Mouse (Mus musculus): ENCODE data around the gene Zfhx3. TPM values are rescaled to one million over a fixed set of nuclear protein-coding genes. Genes with fewer than 3 reads are reported as not detected.

Gene Zfhx3
- polyA plus RNA-seq, 1 experiment from 2014 or later = 9.2 TPM

- no peaks in the 10 kb centered on the region for H3K9me3 ChIP-seq (replicated peaks)
- H3K4me3 ChIP-seq (replicated peaks) = no peak overlapping the region
- no peak overlapping the region for H3K27ac ChIP-seq
- no peak for ATAC-seq (replicated peaks; ENCODE audit: low FRiP score)
- H3K9ac ChIP-seq = no peak overlapping the region
- H3K36me3 ChIP-seq = no peaks in the 10 kb centered on the region
- peaks cover 12% of the 10 kb centered on the region for H3K4me1 ChIP-seq
- WGBS = 35% methylated on average over 17 of the region's 17 CpGs
- H3K27me3 ChIP-seq = peaks cover 4% of the 10 kb centered on the region; the same call in 1 of the 2 replicates
- H3K4me2 ChIP-seq = peak overlapping the region; percentile 27
Observed at GRCm38 (mm10) chr8:108675001-108675525, 732.6 kb downstream of the Zfhx3 start.

- no peak overlapping the region for H3K4me3 ChIP-seq (replicated peaks)
- H3K4me1 ChIP-seq = peaks cover 23% of the 10 kb centered on the region
- 91% methylated on average over 9 of the region's 9 CpGs for WGBS
Observed at GRCm38 (mm10) chr8:108689694-108690093, 747.2 kb downstream of the Zfhx3 start.

GRCm38 (mm10) chr8:108690576-108691455 lies 748.4 kb downstream of the Zfhx3 start:
- Histone ChIP-seq H3K4me1 (peaks cover 30% of the 10 kb centered on the region), H3K9ac (no peak overlapping the region), H3K4me3 (replicated peaks) (peak overlapping the region; percentile 35), H3K9me3 (replicated peaks) (no peaks in the 10 kb centered on the region), H3K27ac (peak overlapping the region; percentile 60), H3K27me3 (peaks cover 29% of the 10 kb centered on the region), H3K36me3 (no peaks in the 10 kb centered on the region), H3K4me2 (peak overlapping the region; percentile 64)
- peak; percentile 47 for ATAC-seq (replicated peaks; ENCODE audit: low FRiP score)
- 15% methylated on average over 14 of the region's 14 CpGs for WGBS

More at GRCm38 (mm10) chr8:108689694-108690093, 747.2 kb downstream of the Zfhx3 start:
- Histone ChIP-seq H3K36me3 (no peaks in the 10 kb centered on the region), H3K4me2 (no peak overlapping the region), H3K27ac (no peak overlapping the region), H3K9me3 (replicated peaks) (no peaks in the 10 kb centered on the region), H3K27me3 (peaks cover 18% of the 10 kb centered on the region), H3K9ac (no peak overlapping the region)
- no peak for ATAC-seq (replicated peaks; ENCODE audit: low FRiP score)

GRCm38 (mm10) chr8:108691456-108692238 lies 749.2 kb downstream of the Zfhx3 start:
- peak overlapping the region; percentile 64 for H3K4me2 ChIP-seq
- H3K27ac ChIP-seq = peak overlapping the region; percentile 60
- H3K4me3 ChIP-seq (replicated peaks) = peak overlapping the region; percentile 35
- no peaks in the 10 kb centered on the region for H3K9me3 ChIP-seq (replicated peaks)
- H3K36me3 ChIP-seq = no peaks in the 10 kb centered on the region
- under 1% methylated on average over 19 of the region's 21 CpGs for WGBS
- ATAC-seq (replicated peaks; ENCODE audit: low FRiP score) = peak; percentile 59
- no peak overlapping the region for H3K9ac ChIP-seq
- H3K27me3 ChIP-seq = peaks cover 37% of the 10 kb centered on the region
- peaks cover 38% of the 10 kb centered on the region for H3K4me1 ChIP-seq

- 4% methylated on average over 5 of the region's 5 CpGs for WGBS
- Histone ChIP-seq H3K27me3 (peaks cover 43% of the 10 kb centered on the region), H3K36me3 (no peaks in the 10 kb centered on the region), H3K4me1 (peaks cover 40% of the 10 kb centered on the region), H3K27ac (no peak overlapping the region), H3K9ac (no peak overlapping the region), H3K4me3 (replicated peaks) (peak overlapping the region; percentile 35), H3K9me3 (replicated peaks) (no peaks in the 10 kb centered on the region), H3K4me2 (peak overlapping the region; percentile 64)
- 0 out of 2 replicates have a peak, but pooled peaks have one; percentile 48 for ATAC-seq (replicated peaks; ENCODE audit: low FRiP score)
Observed at GRCm38 (mm10) chr8:108692239-108692627, 749.8 kb downstream of the Zfhx3 start.

- 77% methylated on average over 6 of the region's 6 CpGs for WGBS
- Histone ChIP-seq H3K36me3 (no peaks in the 10 kb centered on the region), H3K27me3 (peaks cover 51% of the 10 kb centered on the region), H3K9ac (no peak overlapping the region), H3K4me3 (replicated peaks) (no peak overlapping the region), H3K9me3 (replicated peaks) (no peaks in the 10 kb centered on the region), H3K4me1 (peaks cover 47% of the 10 kb centered on the region), H3K27ac (no peak overlapping the region; the same call in 1 of the 2 replicates), H3K4me2 (peak overlapping the region; percentile 64)
- no peak for ATAC-seq (replicated peaks; ENCODE audit: low FRiP score)
Observed at GRCm38 (mm10) chr8:108692669-108693665, 750.5 kb downstream of the Zfhx3 start.

GRCm38 (mm10) chr8:108693841-108694240 lies 751.4 kb downstream of the Zfhx3 start:
- H3K4me3 ChIP-seq (replicated peaks) = no peak overlapping the region
- H3K36me3 ChIP-seq = no peaks in the 10 kb centered on the region
- H3K27me3 ChIP-seq = peaks cover 59% of the 10 kb centered on the region
- no peak overlapping the region for H3K4me2 ChIP-seq
- ATAC-seq (replicated peaks; ENCODE audit: low FRiP score) = no peak
- H3K9me3 ChIP-seq (replicated peaks) = no peaks in the 10 kb centered on the region
- H3K4me1 ChIP-seq = peaks cover 51% of the 10 kb centered on the region
- WGBS = 65% methylated on average over 5 of the region's 5 CpGs
- no peak overlapping the region for H3K27ac ChIP-seq
- no peak overlapping the region for H3K9ac ChIP-seq

- no peak overlapping the region for H3K4me2 ChIP-seq
- peaks cover 57% of the 10 kb centered on the region for H3K4me1 ChIP-seq
- peaks cover 66% of the 10 kb centered on the region for H3K27me3 ChIP-seq
- no peak overlapping the region for H3K27ac ChIP-seq
- no peaks in the 10 kb centered on the region for H3K9me3 ChIP-seq (replicated peaks)
- no peak for ATAC-seq (replicated peaks; ENCODE audit: low FRiP score)
- WGBS = 47% methylated on average over 6 of the region's 6 CpGs
- no peaks in the 10 kb centered on the region for H3K36me3 ChIP-seq
- no peak overlapping the region for H3K9ac ChIP-seq
- no peak overlapping the region for H3K4me3 ChIP-seq (replicated peaks)
Observed at GRCm38 (mm10) chr8:108694516-108694915, 752.1 kb downstream of the Zfhx3 start.

- no peak overlapping the region for H3K27ac ChIP-seq
- no peaks in the 10 kb centered on the region for H3K9me3 ChIP-seq (replicated peaks)
- H3K27me3 ChIP-seq = peaks cover 71% of the 10 kb centered on the region
- H3K4me2 ChIP-seq = peak overlapping the region; percentile 59
- H3K36me3 ChIP-seq = no peaks in the 10 kb centered on the region
- peak overlapping the region; percentile 36 for H3K4me3 ChIP-seq (replicated peaks)
- ATAC-seq (replicated peaks; ENCODE audit: low FRiP score) = no peak
- H3K9ac ChIP-seq = peak overlapping the region; percentile 22; the same call in 1 of the 2 replicates
- H3K4me1 ChIP-seq = peaks cover 63% of the 10 kb centered on the region
- WGBS = 6% methylated on average over 32 of the region's 32 CpGs
Observed at GRCm38 (mm10) chr8:108695242-108695880, 752.9 kb downstream of the Zfhx3 start.

- Histone ChIP-seq H3K9ac (peak overlapping the region; percentile 22; the same call in 1 of the 2 replicates), H3K4me1 (peaks cover 56% of the 10 kb centered on the region), H3K27ac (no peak overlapping the region), H3K9me3 (replicated peaks) (no peaks in the 10 kb centered on the region), H3K4me2 (peak overlapping the region; percentile 59), H3K27me3 (peaks cover 76% of the 10 kb centered on the region), H3K4me3 (replicated peaks) (peak overlapping the region; percentile 36), H3K36me3 (no peaks in the 10 kb centered on the region)
- ATAC-seq (replicated peaks; ENCODE audit: low FRiP score) = peak; percentile 31; the same call in 1 of the 2 replicates
- under 1% methylated on average over 31 of the region's 31 CpGs for WGBS
Observed at GRCm38 (mm10) chr8:108695938-108696630, 753.6 kb downstream of the Zfhx3 start.
